Mouse (Mus musculus): ENCODE data around the gene Pafah1b3.

- no peak for TF ChIP-seq POLR2A (IDR thresholded peaks at IDR 0.05; ENCODE audit: borderline replicate concordance, extremely low read depth, low read depth, low read length)
- TF ChIP-seq CTCF (IDR thresholded peaks at IDR 0.05; ENCODE audit: insufficient read depth, low read length) = no peak
Observed at GRCm38 (mm10) chr7:25294960-25295722, 2.6 kb downstream of the Pafah1b3 start.
